Mouse (Mus musculus) spleen, postnatal 10 days (tissue): ENCODE measurements at regions not wholly inside any gene's neighbourhood (a gene's known extent, or its start where the extent isn't known, plus 50 kb on each side); places are given as distances from the start of the nearest gene placed in this dataset.

Experiments
- DNase-seq, 2 experiments: peaks; one replicate each; pipeline ENCODE4 v3.0.0; 2021 to 2022; ENCODE audit warnings: low spot score in 2 of 2

- no peak for DNase-seq
These were observed 1389.0 kb upstream of the Acvr2a start for GRCm38 (mm10) chr2:47424910-47425309.

GRCm38 (mm10) chr2:47429843-47430242 lies 1384.1 kb upstream of the Acvr2a start:
- no peak for DNase-seq

- DNase-seq, result no peak
These were observed 1347.9 kb upstream of the Acvr2a start for GRCm38 (mm10) chr2:47466043-47466442.

GRCm38 (mm10) chr2:47491874-47492539 lies 1321.9 kb upstream of the Acvr2a start:
- DNase-seq, result peak in 1 of 2 experiments; percentile 23
